Mouse (Mus musculus): ENCODE data around the gene Tnrc6b. TPM values are rescaled to one million over a fixed set of nuclear protein-coding genes. Genes with fewer than 3 reads are reported as not detected.
"Not testable (repeated sequence)": the region's sequence is repeated elsewhere in the genome, so short reads cannot be mapped to it uniquely, and the experiment has no call there.

The Tnrc6b gene
- polyA plus RNA-seq, 1 experiment from 2014 or later = 22.1 TPM

- WGBS (ENCODE audit: insufficient replicate concordance) = 55% methylated on average over 3 of the region's 3 CpGs
- H3K4me3 ChIP-seq (ENCODE audit: low read depth, low read length) = no peak overlapping the region
- no peaks in the 10 kb centered on the region for H3K36me3 ChIP-seq (ENCODE audit: control insufficient read depth, insufficient read depth)
- H3K9ac ChIP-seq (ENCODE audit: low read depth, low read length) = no peak overlapping the region
- H3K27ac ChIP-seq (ENCODE audit: low read length) = no peak overlapping the region
- H3K27me3 ChIP-seq (ENCODE audit: control insufficient read depth, insufficient read depth, low read depth, low read length) = no peaks in the 10 kb centered on the region
- H3K9me3 ChIP-seq (replicated peaks; ENCODE audit: control insufficient read depth, low read length) = no peaks in the 10 kb centered on the region
- H3K4me2 ChIP-seq (ENCODE audit: low read depth, low read length) = no peak overlapping the region
- ATAC-seq (ENCODE audit: low read depth) = no peak
- peaks cover 11% of the 10 kb centered on the region for H3K4me1 ChIP-seq (ENCODE audit: control insufficient read depth, low read depth, low read length)
These were observed 11.3 kb downstream of the Tnrc6b start for GRCm38 (mm10) chr15:80722366-80722765.

GRCm38 (mm10) chr15:80729477-80729876 is 18.4 kb downstream of the Tnrc6b start:
- Histone ChIP-seq H3K4me2 (ENCODE audit: low read depth, low read length) (no peak overlapping the region), H3K36me3 (ENCODE audit: control insufficient read depth, insufficient read depth) (no peaks in the 10 kb centered on the region), H3K4me3 (ENCODE audit: low read depth, low read length) (no peak overlapping the region), H3K4me1 (ENCODE audit: control insufficient read depth, low read depth, low read length) (no peaks in the 10 kb centered on the region; the same call in 1 of the 2 replicates), H3K27me3 (ENCODE audit: control insufficient read depth, insufficient read depth, low read depth, low read length) (no peaks in the 10 kb centered on the region), H3K9ac (ENCODE audit: low read depth, low read length) (no peak overlapping the region), H3K27ac (ENCODE audit: low read length) (no peak overlapping the region), H3K9me3 (replicated peaks; ENCODE audit: control insufficient read depth, low read length) (no peaks in the 10 kb centered on the region)
- ATAC-seq (ENCODE audit: low read depth) = no peak
- WGBS (ENCODE audit: insufficient replicate concordance) = 52% methylated on average over 2 of the region's 2 CpGs

- WGBS (ENCODE audit: insufficient replicate concordance) = 88% methylated on average over 1 of the region's 1 CpGs
- H3K9ac ChIP-seq (ENCODE audit: low read depth, low read length) = no peak overlapping the region
- H3K9me3 ChIP-seq (replicated peaks; ENCODE audit: control insufficient read depth, low read length) = no peaks in the 10 kb centered on the region
- no peaks in the 10 kb centered on the region for H3K27me3 ChIP-seq (ENCODE audit: control insufficient read depth, insufficient read depth, low read depth, low read length)
- no peaks in the 10 kb centered on the region; the same call in 1 of the 2 replicates for H3K4me1 ChIP-seq (ENCODE audit: control insufficient read depth, low read depth, low read length)
- no peaks in the 10 kb centered on the region for H3K36me3 ChIP-seq (ENCODE audit: control insufficient read depth, insufficient read depth)
- H3K4me2 ChIP-seq (ENCODE audit: low read depth, low read length) = no peak overlapping the region
- no peak overlapping the region for H3K27ac ChIP-seq (ENCODE audit: low read length)
- no peak overlapping the region for H3K4me3 ChIP-seq (ENCODE audit: low read depth, low read length)
- ATAC-seq (ENCODE audit: low read depth) = no peak
These were observed 19.9 kb downstream of the Tnrc6b start for GRCm38 (mm10) chr15:80731043-80731442.

- Histone ChIP-seq H3K4me1 (ENCODE audit: control insufficient read depth, low read depth, low read length) (no peaks in the 10 kb centered on the region; the same call in 1 of the 2 replicates), H3K36me3 (ENCODE audit: control insufficient read depth, insufficient read depth) (no peaks in the 10 kb centered on the region), H3K4me2 (ENCODE audit: low read depth, low read length) (no peak overlapping the region), H3K27ac (ENCODE audit: low read length) (no peak overlapping the region), H3K9ac (ENCODE audit: low read depth, low read length) (no peak overlapping the region), H3K9me3 (replicated peaks; ENCODE audit: control insufficient read depth, low read length) (no peaks in the 10 kb centered on the region), H3K27me3 (ENCODE audit: control insufficient read depth, insufficient read depth, low read depth, low read length) (no peaks in the 10 kb centered on the region), H3K4me3 (ENCODE audit: low read depth, low read length) (no peak overlapping the region)
- ATAC-seq (ENCODE audit: low read depth) = no peak
- 62% methylated on average over 3 of the region's 3 CpGs for WGBS (ENCODE audit: insufficient replicate concordance)
These were observed 20.4 kb downstream of the Tnrc6b start for GRCm38 (mm10) chr15:80731511-80731910.

- H3K4me3 ChIP-seq (ENCODE audit: low read depth, low read length) = no peak overlapping the region
- H3K4me2 ChIP-seq (ENCODE audit: low read depth, low read length) = no peak overlapping the region
- no peak overlapping the region for H3K9ac ChIP-seq (ENCODE audit: low read depth, low read length)
- H3K27me3 ChIP-seq (ENCODE audit: control insufficient read depth, insufficient read depth, low read depth, low read length) = no peaks in the 10 kb centered on the region
- ATAC-seq (ENCODE audit: low read depth) = no peak
- no peaks in the 10 kb centered on the region for H3K9me3 ChIP-seq (replicated peaks; ENCODE audit: control insufficient read depth, low read length)
- H3K27ac ChIP-seq (ENCODE audit: low read length) = no peak overlapping the region
- WGBS (ENCODE audit: insufficient replicate concordance) = 58% methylated on average over 4 of the region's 4 CpGs
- H3K36me3 ChIP-seq (ENCODE audit: control insufficient read depth, insufficient read depth) = no peaks in the 10 kb centered on the region
- peaks cover 4% of the 10 kb centered on the region for H3K4me1 ChIP-seq (ENCODE audit: control insufficient read depth, low read depth, low read length)
These were observed 21.3 kb downstream of the Tnrc6b start for GRCm38 (mm10) chr15:80732266-80733030.

- Histone ChIP-seq H3K4me2 (ENCODE audit: low read depth, low read length) (no peak overlapping the region), H3K4me1 (ENCODE audit: control insufficient read depth, low read depth, low read length) (peaks cover 18% of the 10 kb centered on the region), H3K27me3 (ENCODE audit: control insufficient read depth, insufficient read depth, low read depth, low read length) (no peaks in the 10 kb centered on the region), H3K4me3 (ENCODE audit: low read depth, low read length) (no peak overlapping the region), H3K9me3 (replicated peaks; ENCODE audit: control insufficient read depth, low read length) (no peaks in the 10 kb centered on the region), H3K27ac (ENCODE audit: low read length) (no peak overlapping the region), H3K9ac (ENCODE audit: low read depth, low read length) (no peak overlapping the region), H3K36me3 (ENCODE audit: control insufficient read depth, insufficient read depth) (no peaks in the 10 kb centered on the region)
- ATAC-seq (ENCODE audit: low read depth) = no peak
- 65% methylated on average over 3 of the region's 3 CpGs for WGBS (ENCODE audit: insufficient replicate concordance)
These were observed 24.2 kb downstream of the Tnrc6b start for GRCm38 (mm10) chr15:80735300-80735699.

- H3K9me3 ChIP-seq (replicated peaks; ENCODE audit: control insufficient read depth, low read length); H3K4me3 ChIP-seq (ENCODE audit: low read depth, low read length); H3K27ac ChIP-seq (ENCODE audit: low read length); ATAC-seq (ENCODE audit: low read depth); H3K9ac ChIP-seq (ENCODE audit: low read depth, low read length); H3K27me3 ChIP-seq (ENCODE audit: control insufficient read depth, insufficient read depth, low read depth, low read length); H3K4me2 ChIP-seq (ENCODE audit: low read depth, low read length); H3K36me3 ChIP-seq (ENCODE audit: control insufficient read depth, insufficient read depth): not testable (repeated sequence)
- WGBS (ENCODE audit: insufficient replicate concordance) = 77% methylated on average over 3 of the region's 4 CpGs
- H3K4me1 ChIP-seq (ENCODE audit: control insufficient read depth, low read depth, low read length) = peaks cover 18% of the 10 kb centered on the region
These were observed 24.6 kb downstream of the Tnrc6b start for GRCm38 (mm10) chr15:80735708-80736107.

- no peaks in the 10 kb centered on the region for H3K9me3 ChIP-seq (replicated peaks; ENCODE audit: control insufficient read depth, low read length)
- no peaks in the 10 kb centered on the region for H3K36me3 ChIP-seq (ENCODE audit: control insufficient read depth, insufficient read depth)
- 55% methylated on average over 1 of the region's 1 CpGs for WGBS (ENCODE audit: insufficient replicate concordance)
- peaks cover 18% of the 10 kb centered on the region for H3K4me1 ChIP-seq (ENCODE audit: control insufficient read depth, low read depth, low read length)
- H3K27ac ChIP-seq (ENCODE audit: low read length) = no peak overlapping the region
- no peak overlapping the region for H3K9ac ChIP-seq (ENCODE audit: low read depth, low read length)
- no peak for ATAC-seq (ENCODE audit: low read depth)
- H3K4me2 ChIP-seq (ENCODE audit: low read depth, low read length) = no peak overlapping the region
- H3K27me3 ChIP-seq (ENCODE audit: control insufficient read depth, insufficient read depth, low read depth, low read length) = no peaks in the 10 kb centered on the region
- H3K4me3 ChIP-seq (ENCODE audit: low read depth, low read length) = no peak overlapping the region
These were observed 25.4 kb downstream of the Tnrc6b start for GRCm38 (mm10) chr15:80736553-80736952.

- H3K4me1 ChIP-seq (ENCODE audit: control insufficient read depth, low read depth, low read length) = peaks cover 33% of the 10 kb centered on the region
- no peaks in the 10 kb centered on the region for H3K27me3 ChIP-seq (ENCODE audit: control insufficient read depth, insufficient read depth, low read depth, low read length)
- no peak overlapping the region for H3K4me2 ChIP-seq (ENCODE audit: low read depth, low read length)
- no peaks in the 10 kb centered on the region for H3K9me3 ChIP-seq (replicated peaks; ENCODE audit: control insufficient read depth, low read length)
- no peak overlapping the region for H3K27ac ChIP-seq (ENCODE audit: low read length)
- H3K9ac ChIP-seq (ENCODE audit: low read depth, low read length) = no peak overlapping the region
- no peaks in the 10 kb centered on the region for H3K36me3 ChIP-seq (ENCODE audit: control insufficient read depth, insufficient read depth)
- ATAC-seq (ENCODE audit: low read depth) = no peak
- H3K4me3 ChIP-seq (ENCODE audit: low read depth, low read length) = no peak overlapping the region
- WGBS (ENCODE audit: insufficient replicate concordance) = 62% methylated on average over 2 of the region's 2 CpGs
These were observed 27.1 kb downstream of the Tnrc6b start for GRCm38 (mm10) chr15:80738244-80738643.

Data from liver, embryonic 16.5 days (tissue).